Mouse (Mus musculus): ENCODE data around the gene Tenm3.

DNA sequence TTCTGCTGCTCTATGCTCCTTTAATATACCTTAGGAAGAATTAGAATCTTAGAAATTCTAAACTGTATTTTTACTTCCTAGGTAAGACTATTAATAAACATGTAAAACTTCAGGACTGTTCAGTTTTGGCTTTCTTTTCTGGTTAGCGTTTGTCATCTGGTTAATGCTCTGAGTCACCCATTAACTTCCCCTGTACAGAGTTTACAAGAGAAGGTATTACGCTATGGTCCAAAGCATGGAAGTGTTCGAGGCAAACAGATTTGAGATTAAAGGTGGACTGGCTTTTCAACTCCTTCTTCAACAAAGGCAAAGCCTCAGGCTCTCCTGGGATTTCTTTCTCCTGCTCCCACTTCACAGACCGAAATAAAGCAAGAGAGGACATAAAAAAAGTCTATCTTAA, 354.3 kb downstream of the Tenm3 start:
- TF ChIP-seq CTCF (IDR thresholded peaks at IDR 0.05; ENCODE audit: control insufficient read depth, insufficient read depth, insufficient read length) (no peak), USF1 (IDR thresholded peaks at IDR 0.05; ENCODE audit: low read depth) (no peak), MAX (IDR thresholded peaks at IDR 0.05) (no peak)
